Mouse (Mus musculus): ENCODE results near the gene Gm20390.
"Not testable (repeated sequence)": the region's sequence is repeated elsewhere in the genome, so short reads cannot be mapped to it uniquely, and the experiment has no call there.

Gm20390 gene

DNA sequence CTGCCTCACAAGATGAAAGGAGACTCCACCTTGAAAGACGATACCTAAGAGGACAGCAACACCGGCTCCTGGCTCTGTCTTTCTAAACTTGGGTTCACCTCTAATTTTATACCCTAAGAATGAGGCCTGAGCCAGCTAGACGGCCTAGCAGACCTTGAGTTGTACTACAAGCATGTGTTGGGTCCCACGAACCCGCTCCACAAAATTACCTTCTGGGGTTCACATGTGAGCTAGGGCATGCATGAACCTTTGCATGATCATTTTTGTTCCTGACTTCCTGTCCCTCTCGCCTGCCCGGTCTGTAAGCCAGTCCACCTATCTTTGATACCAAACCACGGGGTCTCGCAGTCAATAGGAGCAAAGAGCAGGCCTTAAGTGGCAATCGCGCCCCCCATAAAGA is 712 bp downstream of the Gm20390 start:
- DNase-seq (ENCODE audit: low read depth in 1 of 2, low spot score in 2 of 2) = no peak

DNA sequence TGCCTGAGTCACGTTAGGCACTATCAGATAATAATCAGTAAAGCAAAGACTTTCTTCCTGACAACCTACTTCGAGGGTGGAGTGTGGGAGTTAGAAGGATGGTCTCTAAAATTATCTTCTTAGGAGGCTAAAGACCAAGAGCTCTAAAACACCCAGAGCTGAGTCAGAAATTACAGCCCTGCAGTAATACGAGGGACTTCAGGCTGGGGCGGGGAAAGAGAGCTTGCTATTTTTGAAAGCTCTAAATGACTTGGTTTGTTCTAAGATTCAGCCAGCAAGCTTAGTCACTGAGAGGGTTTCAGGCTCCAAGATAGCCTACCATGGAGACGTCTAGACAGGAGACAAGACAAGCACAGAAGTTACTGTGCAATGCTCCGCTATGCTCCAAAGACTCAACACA is 2.7 kb downstream of the Gm20390 start:
- no peak for DNase-seq (ENCODE audit: low read depth in 1 of 2, low spot score in 2 of 2)

DNA sequence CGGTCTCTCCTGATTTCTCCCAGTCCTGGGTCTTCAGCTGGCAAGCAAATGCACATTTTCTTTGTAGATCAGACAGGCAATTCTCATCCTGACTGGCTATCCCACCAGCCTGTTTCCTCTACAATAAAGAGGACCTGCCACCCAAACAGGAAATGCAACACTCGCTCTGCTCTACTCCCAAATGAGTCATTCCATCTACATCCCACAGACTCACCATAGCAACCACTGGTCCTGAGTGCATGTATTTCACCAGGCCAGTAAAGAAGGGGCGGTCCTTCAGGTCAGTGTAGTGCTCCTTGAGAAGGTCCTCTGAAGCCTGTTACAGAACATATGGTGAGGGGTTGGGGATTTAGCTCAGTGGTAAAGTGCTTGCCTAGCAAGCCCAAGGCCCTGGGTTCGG is 5.1 kb downstream of the Gm20390 start:
- DNase-seq (ENCODE audit: low read depth in 1 of 2, low spot score in 2 of 2) = peak; percentile 34 to 59

DNA sequence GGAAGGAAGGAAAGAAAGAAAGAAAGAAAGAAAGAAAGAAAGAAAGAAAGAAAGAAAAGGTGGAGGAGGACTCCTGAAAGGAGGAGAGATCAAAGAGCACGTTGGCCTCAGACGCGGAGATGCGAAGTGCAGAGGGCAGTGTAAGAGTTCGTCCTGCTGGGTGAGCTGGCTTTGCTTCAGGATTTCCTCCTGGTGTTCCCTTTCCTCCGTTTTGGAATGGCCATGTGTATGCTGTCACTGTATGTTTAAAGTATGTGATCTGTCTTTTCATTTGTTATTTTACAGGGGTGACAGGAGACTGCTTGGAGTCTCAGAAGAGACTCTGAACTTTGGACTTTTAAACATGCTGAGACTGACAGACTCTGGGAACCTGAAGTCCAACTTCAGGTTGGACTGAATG is 6.6 kb downstream of the Gm20390 start:
- no peak for DNase-seq (ENCODE audit: low read depth in 1 of 2, low spot score in 2 of 2)

DNA sequence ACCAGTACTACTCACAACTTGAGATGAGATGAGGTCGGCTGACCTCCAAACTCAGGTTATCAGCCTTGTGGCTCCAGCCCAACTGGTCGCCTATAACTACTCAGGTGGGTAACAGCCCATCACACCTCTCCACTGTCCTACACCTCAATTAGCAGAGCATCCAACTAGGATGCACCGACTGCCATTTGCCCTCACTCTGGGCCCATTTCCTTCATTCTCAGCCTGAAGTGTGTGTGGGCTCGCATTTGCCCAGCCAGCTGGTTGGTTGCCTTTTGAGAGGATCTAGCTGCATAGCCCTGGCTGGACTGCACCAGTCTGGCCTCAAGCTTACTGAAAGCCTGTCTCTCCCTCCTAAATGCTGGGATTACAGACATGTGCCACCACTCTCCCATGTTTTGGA is 10.3 kb downstream of the Gm20390 start:
- no peak for DNase-seq (ENCODE audit: low read depth in 1 of 2, low spot score in 2 of 2)

DNA sequence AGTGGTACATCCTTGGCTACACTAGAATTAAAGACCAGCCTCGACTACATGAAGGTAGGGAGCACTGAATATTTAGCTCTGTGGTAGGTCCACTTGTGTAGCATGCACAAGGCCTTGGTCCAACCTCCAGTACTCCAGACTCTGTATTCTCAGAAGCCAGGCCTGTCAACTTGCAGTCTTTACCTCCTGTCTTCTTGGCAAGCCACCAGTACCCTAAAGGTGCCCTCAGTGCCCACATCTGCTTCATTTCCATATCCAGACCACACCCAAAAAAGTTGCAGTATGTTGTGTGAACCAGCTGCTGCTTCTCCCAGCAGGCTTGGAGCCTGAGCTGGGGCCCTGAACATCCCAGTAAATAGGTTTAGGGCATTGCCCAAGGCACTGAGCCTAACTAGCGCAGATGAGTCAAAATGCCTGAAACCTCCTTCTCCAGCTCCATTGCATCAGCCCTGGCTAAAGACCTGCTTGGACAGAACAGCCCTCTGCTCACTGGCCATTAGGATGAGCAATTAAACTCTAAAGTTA is 11.0 kb downstream of the Gm20390 start:
- DNase-seq (ENCODE audit: low read depth in 1 of 2, low spot score in 2 of 2) = no peak

DNA sequence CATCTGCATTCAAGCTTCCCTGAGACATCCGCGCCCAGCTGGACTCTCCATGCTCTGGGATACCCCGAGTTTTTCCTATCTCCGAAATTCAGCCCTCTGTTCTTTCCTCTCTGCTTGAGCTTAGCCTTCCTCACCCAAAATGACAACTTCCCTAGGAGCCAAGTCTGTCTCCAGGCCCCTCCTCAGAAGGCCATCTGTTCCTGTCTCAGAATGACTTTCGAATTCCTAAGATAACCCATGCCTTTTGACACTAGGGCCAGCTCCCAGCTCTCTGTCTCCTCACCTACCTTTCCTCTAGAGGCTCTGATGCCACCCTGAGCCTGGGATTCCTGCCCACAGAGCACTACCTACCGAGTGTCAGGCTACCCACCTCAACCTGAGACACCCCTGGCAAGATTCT is 11.9 kb downstream of the Gm20390 start, which contains the start of gene Nme2:
Nme2 (minus strand) TSS at position 101 of the 400 bp plus-strand sequence.
- no peak for DNase-seq (ENCODE audit: low read depth in 1 of 2, low spot score in 2 of 2)

DNA sequence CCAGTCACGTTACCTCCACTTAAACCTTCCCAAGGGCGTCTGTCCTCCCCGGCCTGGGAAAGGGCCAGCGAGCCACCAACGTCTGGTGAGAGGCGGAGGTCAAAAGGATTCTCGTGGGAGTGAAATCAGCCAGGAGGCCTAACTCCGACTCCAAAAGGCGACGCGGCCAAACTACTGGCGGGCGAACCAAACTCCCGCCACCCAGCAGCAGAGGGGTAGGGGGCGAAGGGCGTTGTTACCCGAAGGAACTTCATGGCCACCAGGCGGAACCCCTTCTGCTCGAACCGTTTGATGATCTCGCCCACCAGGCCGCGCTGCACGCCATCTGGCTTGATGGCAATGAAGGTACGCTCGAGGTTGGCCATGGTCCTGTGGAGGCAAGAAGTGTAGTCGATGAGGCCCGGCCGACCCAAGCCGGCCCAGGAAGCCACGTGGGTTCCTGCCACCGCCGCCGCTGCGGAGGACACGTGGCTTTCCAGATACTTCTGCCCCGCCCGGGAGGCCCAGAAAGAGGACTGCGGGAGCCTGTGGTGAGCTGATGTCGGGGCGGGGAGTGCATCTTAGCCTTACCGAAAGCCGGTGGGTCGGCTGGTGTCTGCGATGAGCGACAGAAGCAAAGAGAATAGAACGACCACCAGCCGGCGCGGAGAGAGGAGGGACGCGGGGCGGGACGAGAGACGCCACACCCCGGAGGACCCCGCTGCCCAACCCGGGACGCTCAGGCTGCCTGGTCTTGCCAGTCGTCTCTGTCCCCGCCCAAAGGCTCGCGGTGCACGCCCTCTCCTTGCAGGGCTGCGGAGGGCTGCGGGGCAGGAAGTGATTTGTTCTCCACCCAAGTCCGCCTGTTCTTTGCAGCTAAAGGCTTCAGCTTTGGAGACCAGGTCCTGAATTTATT is 12.6 kb downstream of the Gm20390 start:
- peak; percentile 78 to 84 for DNase-seq (ENCODE audit: low read depth in 1 of 2, low spot score in 2 of 2)

DNA sequence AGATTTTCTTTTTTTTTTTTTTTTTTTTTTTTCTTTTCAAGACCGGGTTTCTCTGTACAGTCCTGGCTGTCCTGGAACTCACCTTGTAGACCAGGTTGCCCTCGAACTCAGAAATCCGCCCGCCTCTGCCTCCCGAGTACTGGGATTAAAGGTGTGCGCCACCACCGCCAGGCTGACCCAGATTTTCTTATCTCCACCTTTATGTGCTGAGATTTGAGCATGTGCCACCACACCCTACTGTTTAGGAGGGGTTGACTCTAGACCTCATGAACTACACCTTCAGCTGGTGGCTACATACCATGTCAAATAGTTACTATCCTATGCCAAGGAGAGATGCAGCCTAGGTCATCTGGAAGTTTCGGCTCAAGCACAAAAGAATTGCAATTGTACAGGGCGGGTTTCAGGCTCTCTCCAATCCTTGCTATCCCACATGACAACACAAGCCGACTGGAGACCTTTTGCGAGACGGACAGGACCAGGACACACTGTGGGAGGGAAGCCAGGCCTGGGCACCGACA is 13.3 kb downstream of the Gm20390 start:
- DNase-seq (ENCODE audit: low read depth in 1 of 2, low spot score in 2 of 2) = no peak

DNA sequence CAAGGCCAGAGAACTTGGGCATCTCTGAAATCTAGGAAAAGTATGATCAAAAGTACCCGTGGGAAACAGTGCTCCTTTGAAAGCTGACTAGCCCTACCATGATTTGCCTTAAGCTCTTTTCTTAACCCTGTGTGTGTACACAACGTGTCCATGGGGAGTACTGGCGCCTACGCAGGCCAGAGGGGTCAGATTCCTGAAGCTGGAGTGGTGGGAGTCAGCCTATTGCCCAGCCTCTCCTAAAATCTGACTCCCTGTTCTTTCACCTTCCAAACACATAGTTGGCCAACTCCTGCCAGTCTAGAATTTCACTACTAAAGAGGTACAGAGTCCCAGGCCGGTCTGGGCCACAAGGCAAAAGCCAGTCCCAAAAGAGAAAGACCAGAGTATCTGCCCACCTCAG is 15.7 kb downstream of the Gm20390 start:
- DNase-seq (ENCODE audit: low read depth in 1 of 2, low spot score in 2 of 2) = no peak

DNA sequence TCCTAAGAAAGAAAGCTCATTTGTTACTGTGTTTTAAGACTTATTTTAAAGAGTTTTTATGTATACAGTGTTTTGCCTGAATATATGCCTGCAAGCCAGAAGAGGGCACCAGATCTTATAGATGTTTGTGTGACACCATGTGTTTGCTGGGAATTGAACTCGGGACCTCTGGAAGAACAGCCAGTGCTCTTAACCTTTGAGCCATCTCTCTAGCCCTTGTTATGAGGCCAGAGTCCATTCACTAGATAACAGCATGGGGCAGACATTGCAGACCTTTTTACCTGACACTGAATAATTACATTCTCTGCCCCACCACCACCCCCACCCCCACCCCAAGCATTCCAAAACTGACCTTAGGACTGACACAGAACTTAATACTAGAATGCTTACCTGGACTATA is 18.0 kb downstream of the Gm20390 start:
- DNase-seq (ENCODE audit: low read depth in 1 of 2, low spot score in 2 of 2) = no peak

DNA sequence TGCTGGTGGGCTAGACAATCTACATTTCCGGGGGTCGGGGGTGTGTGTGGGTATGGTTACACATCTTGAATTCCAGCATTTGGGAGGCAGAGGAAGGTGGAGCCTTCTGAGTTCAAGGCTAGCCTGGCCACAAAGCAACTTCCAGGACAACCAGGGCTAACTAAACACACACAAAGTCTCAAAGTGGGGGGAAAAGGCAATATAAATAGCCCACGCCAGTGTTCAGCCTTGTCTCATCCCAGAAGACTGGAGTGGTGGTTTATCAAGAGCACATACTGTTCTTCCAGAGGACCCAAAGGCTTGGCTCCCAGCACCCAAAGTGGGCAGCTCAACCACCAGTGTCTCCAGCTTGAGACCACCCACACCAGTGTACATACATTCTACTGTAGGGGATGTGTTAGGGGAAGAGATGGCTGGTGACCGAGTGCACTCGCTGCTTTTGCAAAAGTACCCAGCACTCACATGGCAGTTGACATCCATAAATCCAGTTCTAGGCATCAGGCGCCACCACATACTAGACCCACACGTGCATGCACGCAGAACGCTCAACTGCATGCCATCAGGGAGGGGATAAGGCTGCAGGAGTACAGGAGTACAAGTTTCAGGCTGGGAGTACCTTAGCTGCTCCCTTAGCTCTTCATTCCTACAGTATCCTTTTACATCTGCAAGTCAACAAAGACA is 19.1 kb downstream of the Gm20390 start:
- DNase-seq (ENCODE audit: low read depth in 1 of 2, low spot score in 2 of 2) = no peak

DNA sequence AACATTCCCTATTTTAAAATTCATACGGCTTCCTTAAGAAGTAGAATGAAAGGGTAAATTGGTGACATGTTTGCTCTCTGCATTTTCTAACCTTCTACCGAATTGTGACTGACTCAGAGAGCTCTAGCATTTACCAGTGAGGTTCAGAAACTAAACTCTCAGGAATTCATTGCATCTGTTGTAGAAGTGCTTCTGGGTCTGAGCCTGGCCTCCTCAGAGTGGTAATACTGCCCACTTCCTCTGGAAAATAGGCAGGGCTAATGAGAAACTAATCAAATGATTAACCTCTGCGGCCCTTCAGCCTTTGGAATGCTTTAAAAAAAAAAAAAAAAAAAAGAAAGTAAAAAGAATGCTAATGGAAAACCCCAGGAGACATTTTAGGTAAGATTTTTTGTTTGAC is 23.1 kb downstream of the Gm20390 start:
- DNase-seq (ENCODE audit: low read depth in 1 of 2, low spot score in 2 of 2) = no peak

DNA sequence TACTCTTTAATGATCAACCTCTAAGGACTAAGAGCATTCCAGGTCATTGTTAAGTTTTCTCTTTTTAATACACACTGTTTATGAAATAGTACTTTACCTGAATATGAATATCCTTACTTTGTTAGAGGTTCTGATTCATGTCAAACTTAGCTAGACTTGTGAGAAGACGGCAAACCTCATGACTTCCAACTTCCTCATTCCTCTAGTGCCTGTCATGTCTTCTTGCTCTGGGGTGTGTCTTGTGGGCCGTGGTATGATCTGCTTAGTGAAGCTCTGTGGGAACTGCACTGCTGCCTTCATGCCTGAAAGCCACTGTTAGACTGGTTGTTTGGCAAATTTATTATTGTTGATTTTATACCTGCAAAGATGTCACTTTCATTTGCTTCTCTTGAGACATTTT is 27.2 kb downstream of the Gm20390 start:
- DNase-seq (ENCODE audit: low read depth in 1 of 2, low spot score in 2 of 2) = no peak

DNA sequence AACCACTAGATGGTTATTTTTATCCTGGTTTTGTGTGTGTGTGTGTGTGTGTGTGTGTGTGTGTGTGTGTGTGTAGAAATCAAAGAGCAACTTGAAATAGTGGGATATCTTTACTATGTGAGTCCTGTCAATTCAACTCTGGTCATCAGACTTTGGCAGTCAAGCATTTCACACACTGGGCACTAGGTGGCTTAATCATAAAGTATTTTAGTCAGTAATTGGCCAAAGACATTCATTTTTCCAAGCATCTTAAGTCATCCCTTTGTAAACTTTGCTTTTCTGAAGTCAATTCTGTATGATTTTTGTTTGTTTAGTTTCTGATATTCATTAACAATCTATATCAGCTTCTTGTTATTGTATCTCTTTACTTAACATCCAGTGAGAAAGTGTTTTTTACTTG is 39.0 kb downstream of the Gm20390 start:
- DNase-seq (ENCODE audit: low read depth in 1 of 2, low spot score in 2 of 2) = no peak

DNA sequence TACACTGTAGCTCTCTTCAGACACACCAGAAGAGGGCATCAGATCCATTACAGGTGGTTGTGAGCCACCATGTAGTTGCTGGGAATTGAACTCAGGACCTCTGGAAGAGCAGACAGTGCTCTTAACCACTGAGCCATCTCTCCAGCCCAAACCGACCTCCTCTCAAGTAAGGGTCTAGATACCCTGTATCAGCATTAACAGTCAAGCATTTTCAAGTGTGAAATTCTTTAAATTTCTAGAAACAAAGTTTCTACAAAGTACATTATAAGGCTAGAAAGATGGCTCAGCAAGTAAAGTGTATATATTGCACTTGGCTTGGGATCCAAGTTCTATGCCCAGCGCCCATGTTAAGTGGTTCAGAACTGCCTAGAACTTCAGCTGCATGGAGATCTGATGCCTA is 53.1 kb downstream of the Gm20390 start:
- not testable (repeated sequence) for DNase-seq (ENCODE audit: low read depth in 1 of 2, low spot score in 2 of 2)

DNA sequence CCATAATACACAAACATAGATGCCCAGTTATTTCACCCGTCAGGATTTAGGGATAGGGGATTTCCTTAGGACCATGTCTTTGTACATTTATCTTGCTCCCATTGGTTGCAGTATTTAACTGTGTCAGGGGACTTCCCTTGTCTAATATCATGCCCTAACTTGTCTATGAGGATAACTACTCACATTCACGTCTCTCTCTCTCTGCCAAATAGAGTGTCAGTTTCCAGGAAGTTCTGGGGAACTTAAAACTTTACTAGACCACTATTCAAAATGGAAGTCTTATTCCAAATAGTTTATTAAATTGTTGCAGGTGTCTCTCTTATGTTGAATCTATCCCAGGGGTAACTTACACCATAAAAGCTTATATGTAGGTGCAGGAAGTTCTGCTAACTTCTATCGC is 56.5 kb downstream of the Gm20390 start:
- DNase-seq (ENCODE audit: low read depth in 1 of 2, low spot score in 2 of 2) = no peak

DNA sequence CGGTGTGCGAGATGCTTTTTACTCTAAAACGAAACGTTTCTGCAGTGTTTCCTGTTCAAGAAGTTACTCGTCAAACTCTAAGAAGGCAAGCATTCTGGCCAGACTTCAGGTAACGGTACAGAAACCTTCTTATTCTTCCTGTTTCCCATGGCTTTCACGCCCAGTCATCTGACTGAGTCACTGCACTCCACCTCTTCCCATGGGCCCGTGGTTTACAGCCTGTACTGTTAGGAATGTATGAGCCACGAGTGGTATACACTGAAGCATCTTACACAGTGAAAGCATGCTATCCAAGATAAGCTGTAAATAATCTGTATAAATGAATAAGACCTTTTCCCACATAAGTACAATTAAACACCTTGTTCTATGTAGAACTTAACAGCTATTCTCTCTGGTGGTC is 59.3 kb downstream of the Gm20390 start:
- no peak for DNase-seq (ENCODE audit: low read depth in 1 of 2, low spot score in 2 of 2)

DNA sequence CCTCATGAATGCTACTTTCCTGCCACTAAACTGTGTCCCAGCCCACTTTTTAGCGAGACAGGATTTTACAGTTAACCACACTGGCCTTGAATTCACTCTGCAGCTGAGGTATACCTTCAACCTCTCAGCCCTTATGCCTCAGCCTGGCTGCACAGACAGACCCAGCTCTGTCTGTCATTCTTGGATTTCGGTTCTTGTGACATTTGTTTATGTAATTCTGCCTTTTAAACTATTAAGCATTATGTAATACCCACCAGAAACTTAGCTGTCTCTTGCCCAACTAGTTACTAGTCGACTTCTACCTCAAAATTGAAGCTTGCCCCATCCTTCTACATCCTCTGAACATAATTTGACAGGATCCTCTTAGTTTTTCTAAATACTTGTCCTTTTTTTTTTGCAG is 60.3 kb downstream of the Gm20390 start:
- DNase-seq (ENCODE audit: low read depth in 1 of 2, low spot score in 2 of 2) = no peak

DNA sequence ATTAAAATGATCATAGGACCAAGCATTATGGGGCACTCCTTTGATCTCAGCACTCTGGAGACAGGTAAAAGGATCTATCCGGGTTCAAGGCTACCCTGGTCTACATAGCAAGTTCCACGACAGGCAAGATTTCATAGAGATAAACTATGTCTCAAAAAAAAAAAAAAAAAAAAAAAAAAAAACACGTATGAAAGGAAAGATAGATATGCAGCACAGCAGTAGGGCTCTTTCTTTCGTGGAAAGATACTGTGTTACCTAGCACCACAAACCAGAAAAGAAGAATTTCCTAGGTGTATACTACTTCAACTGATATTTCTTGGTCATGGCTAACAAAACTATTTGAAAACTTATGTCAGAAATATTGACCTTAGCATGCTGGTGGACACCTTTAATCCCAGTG is 61.3 kb downstream of the Gm20390 start:
- DNase-seq (ENCODE audit: low read depth in 1 of 2, low spot score in 2 of 2) = no peak

All from monocyte, adult 2 months (primary cell).